Mouse (Mus musculus) heart, embryonic 12.5 days (tissue): Measurements from ENCODE around the gene Pth1r. TPM values are rescaled to one million over a fixed set of nuclear protein-coding genes. Genes with fewer than 3 reads are reported as not detected.
"Not testable (repeated sequence)": the region's sequence is repeated elsewhere in the genome, so short reads cannot be mapped to it uniquely, and the experiment has no call there.

Experiments used
- ATAC-seq: fragments of 200-750 bp; cut with Nextera tagmentation; 2 replicates; pipeline ENCODE4 v1.8.0; 2017; ENCODE audit warnings: moderate TSS enrichment, moderate library complexity; ENCODE audit not compliant: insufficient number of reproducible peaks, low FRiP score
- H3K27ac ChIP-seq: fragments of 300-500 bp; sonication (generic); 2 replicates; pipeline ENCODE4 v1.5.1; 2016; ENCODE audit warnings: mild to moderate bottlenecking, moderate library complexity; ENCODE audit not compliant: poor library complexity, severe bottlenecking
- H3K27me3 ChIP-seq: fragments of 300-500 bp; sonication (generic); replicated peaks from 2 replicates; pipeline ENCODE4 v1.6.1; 2016; ENCODE audit warnings: mild to moderate bottlenecking, moderate library complexity
- H3K36me3 ChIP-seq: fragments of 300-500 bp; sonication (generic); 2 replicates; pipeline ENCODE4 v1.6.1; 2016; ENCODE audit warnings: mild to moderate bottlenecking, moderate library complexity
- H3K4me1 ChIP-seq: fragments of 300-500 bp; sonication (generic); replicated peaks from 2 replicates; pipeline ENCODE4 v1.6.1; 2016; ENCODE audit warnings: mild to moderate bottlenecking
- H3K4me2 ChIP-seq: fragments of 300-500 bp; sonication (generic); 2 replicates; pipeline ENCODE4 v1.6.1; 2016; ENCODE audit warnings: mild to moderate bottlenecking, moderate library complexity
- H3K4me3 ChIP-seq: fragments of 300-500 bp; sonication (generic); 2 replicates; pipeline ENCODE4 v1.5.1; 2016; ENCODE audit warnings: mild to moderate bottlenecking
- H3K9ac ChIP-seq: fragments of 300-500 bp; sonication (generic); 2 replicates; pipeline ENCODE4 v1.6.1; 2016; ENCODE audit warnings: mild to moderate bottlenecking, moderate library complexity
- H3K9me3 ChIP-seq: fragments of 300-500 bp; sonication (generic); replicated peaks from 2 replicates; pipeline ENCODE4 v1.6.1; 2016; ENCODE audit warnings: mild to moderate bottlenecking, moderate library complexity
- WGBS: fragments of 180-500 bp; shearing (Covaris S2); methylation state at CpG from one replicate; pipeline ENCODE4 v1.1.7; 2016; 5-methylcytosine and 5-hydroxymethylcytosine counted together
- polyA plus RNA-seq: library from polyadenylated mRNA; unstranded; fragments of >200 nt; fragmentation: Nextera tagmentation; extraction: Ambion mirVana; gene quantifications from 2 replicates; pipeline ENCODE4 v1.2.1, GENCODE M21; 2016

Pth1r gene
- polyA plus RNA-seq, 1 experiment from 2014 or later = 45.8 TPM

- no peak overlapping the region for H3K4me2 ChIP-seq
- H3K36me3 ChIP-seq = peaks cover 24% of the 10 kb centered on the region
- no peak overlapping the region for H3K27ac ChIP-seq
- H3K9ac ChIP-seq = no peak overlapping the region
- H3K4me3 ChIP-seq = no peak overlapping the region
- H3K27me3 ChIP-seq = no peaks in the 10 kb centered on the region
- no peaks in the 10 kb centered on the region for H3K9me3 ChIP-seq
- H3K4me1 ChIP-seq = peaks cover 19% of the 10 kb centered on the region
- WGBS = 91% methylated on average over 5 of the region's 5 CpGs
- no peak for ATAC-seq
These were observed 50.5 kb downstream of the Pth1r start for GRCm38 (mm10) chr9:110696427-110696826.

GRCm38 (mm10) chr9:110695165-110695755 lies 51.7 kb downstream of the Pth1r start:
- WGBS = 76% methylated on average over 4 of the region's 4 CpGs
- Histone ChIP-seq H3K4me3 (no peak overlapping the region), H3K4me1 (peaks cover 19% of the 10 kb centered on the region), H3K9ac (0 out of 2 replicates have a peak overlapping the region, but pooled peaks have one; percentile 16), H3K4me2 (no peak overlapping the region), H3K9me3 (no peaks in the 10 kb centered on the region), H3K36me3 (peaks cover 18% of the 10 kb centered on the region), H3K27ac (no peak overlapping the region), H3K27me3 (no peaks in the 10 kb centered on the region)
- ATAC-seq = no peak

DNA sequence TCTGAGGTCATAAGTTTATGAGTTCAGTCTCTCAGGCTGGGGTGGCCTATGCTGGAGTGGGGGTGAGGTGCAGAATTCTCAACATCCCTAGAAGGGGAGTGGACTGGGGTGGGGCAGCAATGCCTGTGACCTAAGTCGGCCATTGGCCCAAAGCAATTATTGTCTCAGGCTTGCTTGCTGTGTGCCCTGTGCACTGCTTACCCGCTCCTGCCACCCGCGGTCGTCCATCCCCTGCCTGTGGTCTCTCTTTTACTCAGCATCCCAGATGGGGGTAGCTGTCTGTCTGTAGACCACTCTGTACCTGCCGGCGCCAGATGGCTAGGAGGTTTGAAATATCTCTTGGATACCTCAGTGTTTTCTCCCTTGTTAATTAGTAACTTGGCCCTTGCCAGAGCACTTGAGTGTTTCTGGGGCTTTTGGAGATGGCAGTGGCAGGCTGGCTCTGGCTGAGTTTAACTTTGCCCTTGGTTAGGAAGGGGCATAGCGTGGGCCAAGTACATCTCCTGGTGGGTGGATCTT lies 57.6 kb downstream of the Pth1r start:
- Histone ChIP-seq H3K27ac (no peak overlapping the region), H3K9ac (no peak overlapping the region), H3K4me2 (no peak overlapping the region), H3K27me3 (no peaks in the 10 kb centered on the region), H3K4me3 (no peak overlapping the region), H3K36me3 (peaks cover 11% of the 10 kb centered on the region), H3K9me3 (no peaks in the 10 kb centered on the region), H3K4me1 (peaks cover 30% of the 10 kb centered on the region)
- 91% methylated on average over 8 of the region's 8 CpGs for WGBS
- no peak for ATAC-seq

- peaks cover 44% of the 10 kb centered on the region for H3K4me1 ChIP-seq
- H3K9ac ChIP-seq = no peak overlapping the region
- H3K27ac ChIP-seq = no peak overlapping the region
- ATAC-seq = no peak
- no peak overlapping the region for H3K4me3 ChIP-seq
- WGBS = 91% methylated on average over 2 of the region's 2 CpGs
- no peaks in the 10 kb centered on the region for H3K27me3 ChIP-seq
- H3K36me3 ChIP-seq = peaks cover 6% of the 10 kb centered on the region; the same call in 1 of the 2 replicates
- H3K4me2 ChIP-seq = no peak overlapping the region
- H3K9me3 ChIP-seq = no peaks in the 10 kb centered on the region
These were observed 59.1 kb downstream of the Pth1r start for GRCm38 (mm10) chr9:110687846-110688245.

- H3K4me3 ChIP-seq = no peak overlapping the region
- H3K4me2 ChIP-seq = no peak overlapping the region
- no peak for ATAC-seq
- no peaks in the 10 kb centered on the region for H3K36me3 ChIP-seq
- no peak overlapping the region for H3K9ac ChIP-seq
- H3K4me1 ChIP-seq = peaks cover 48% of the 10 kb centered on the region
- 60% methylated on average over 5 of the region's 5 CpGs for WGBS
- no peaks in the 10 kb centered on the region for H3K27me3 ChIP-seq
- no peak overlapping the region for H3K27ac ChIP-seq
- H3K9me3 ChIP-seq = no peaks in the 10 kb centered on the region
These were observed 59.9 kb downstream of the Pth1r start for GRCm38 (mm10) chr9:110687061-110687460.

- no peak overlapping the region for H3K4me2 ChIP-seq
- H3K36me3 ChIP-seq = no peaks in the 10 kb centered on the region
- H3K4me1 ChIP-seq = peaks cover 53% of the 10 kb centered on the region
- ATAC-seq = no peak
- H3K27me3 ChIP-seq = no peaks in the 10 kb centered on the region
- no peak overlapping the region for H3K9ac ChIP-seq
- WGBS = 60% methylated on average over 3 of the region's 3 CpGs
- no peaks in the 10 kb centered on the region for H3K9me3 ChIP-seq
- no peak overlapping the region for H3K4me3 ChIP-seq
- no peak overlapping the region for H3K27ac ChIP-seq
These were observed 60.5 kb downstream of the Pth1r start for GRCm38 (mm10) chr9:110686472-110686871.

DNA sequence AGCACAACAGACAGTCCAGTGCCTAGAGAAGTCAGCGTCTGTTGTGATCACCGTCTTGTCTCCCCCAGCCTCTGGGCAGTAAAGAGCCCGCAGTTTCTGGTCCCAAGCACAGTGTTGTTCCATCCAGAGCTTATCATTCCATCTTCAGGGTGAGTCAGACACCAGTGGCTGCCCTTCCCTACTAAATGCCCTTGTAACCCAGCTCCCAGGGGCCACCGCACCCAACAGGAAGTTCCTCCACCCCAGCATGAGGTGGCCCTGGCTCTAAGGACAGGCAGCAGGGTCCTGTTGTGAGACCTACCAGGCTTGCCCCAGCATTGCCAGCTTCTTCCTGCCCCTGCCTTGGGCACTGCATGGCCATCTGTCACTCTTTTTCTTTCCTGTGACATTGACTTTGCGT lies 61.4 kb downstream of the Pth1r start:
- Histone ChIP-seq H3K27ac (peak overlapping the region; percentile 94), H3K4me1 (peaks cover 59% of the 10 kb centered on the region), H3K27me3 (no peaks in the 10 kb centered on the region), H3K9ac (no peak overlapping the region), H3K4me2 (no peak overlapping the region), H3K36me3 (no peaks in the 10 kb centered on the region), H3K4me3 (no peak overlapping the region), H3K9me3 (no peaks in the 10 kb centered on the region)
- 73% methylated on average over 5 of the region's 5 CpGs for WGBS
- ATAC-seq = no peak

DNA sequence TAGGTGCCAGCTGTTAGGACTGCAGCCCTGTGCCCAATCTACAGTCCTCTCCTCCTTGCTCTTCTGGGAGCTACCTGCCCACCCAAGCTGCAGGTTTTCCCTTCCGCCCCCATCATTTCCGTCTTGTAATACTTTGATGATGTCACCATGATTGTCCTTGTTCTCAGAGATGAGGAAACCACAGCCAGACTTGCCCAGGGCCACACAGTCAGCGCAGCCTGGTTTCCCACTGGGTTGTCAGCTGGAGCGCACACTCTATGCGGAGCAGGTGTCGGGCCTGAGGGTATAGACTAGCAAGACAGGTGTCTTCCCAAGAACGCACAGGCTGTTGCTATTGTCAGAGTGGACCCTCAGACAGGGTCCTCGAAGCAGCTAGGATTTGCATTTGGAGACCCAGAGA lies 61.8 kb downstream of the Pth1r start:
- no peak overlapping the region for H3K4me3 ChIP-seq
- H3K4me2 ChIP-seq = no peak overlapping the region
- peaks cover 59% of the 10 kb centered on the region for H3K4me1 ChIP-seq
- H3K27ac ChIP-seq = peak overlapping the region; percentile 94
- peaks cover under 1% of the 10 kb centered on the region; the same call in 1 of the 2 replicates for H3K36me3 ChIP-seq
- no peak overlapping the region for H3K9ac ChIP-seq
- H3K27me3 ChIP-seq = no peaks in the 10 kb centered on the region
- no peaks in the 10 kb centered on the region for H3K9me3 ChIP-seq
- WGBS = 90% methylated on average over 8 of the region's 8 CpGs
- ATAC-seq = no peak

DNA sequence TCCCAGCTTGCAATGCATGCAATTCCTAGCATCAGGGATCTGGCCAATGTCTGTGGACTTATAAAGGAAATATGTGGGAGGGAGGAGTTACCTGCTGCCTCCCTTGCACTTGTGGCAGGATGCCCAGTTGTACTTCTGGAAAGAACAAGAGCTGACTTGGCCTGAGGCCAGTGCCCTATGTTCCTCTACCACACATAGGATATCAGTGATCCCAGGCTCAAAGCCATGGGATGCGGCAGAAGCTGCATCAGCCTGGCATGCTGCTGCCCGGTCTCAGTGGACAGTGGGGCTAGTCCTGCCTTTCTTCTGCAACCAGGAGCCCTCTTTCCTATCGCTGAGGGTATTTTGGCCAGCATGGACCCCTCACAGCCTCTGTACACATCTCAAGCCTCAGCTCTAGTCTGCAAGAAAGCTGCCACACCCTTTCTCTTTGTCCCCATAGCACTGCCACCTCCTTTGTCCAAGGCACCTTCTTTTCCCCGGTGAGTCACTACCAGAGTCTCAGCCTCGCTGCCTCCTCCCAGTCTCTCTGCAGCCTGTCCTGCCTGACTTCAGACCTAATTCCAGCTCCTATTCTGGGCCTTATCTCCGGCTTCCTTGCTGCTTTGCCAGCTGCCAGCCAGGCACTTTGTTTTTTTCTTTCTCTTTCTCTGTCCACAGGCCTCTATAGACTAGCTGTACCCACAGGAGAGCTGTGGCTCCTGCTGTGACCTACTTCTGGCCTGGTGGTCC lies 62.7 kb downstream of the Pth1r start:
- H3K9ac ChIP-seq = peak overlapping the region; percentile 55

GRCm38 (mm10) chr9:110683574-110684099 lies 63.3 kb downstream of the Pth1r start:
- Histone ChIP-seq H3K27me3 (no peaks in the 10 kb centered on the region), H3K4me2 (peak overlapping the region; percentile 50), H3K36me3 (peaks cover 5% of the 10 kb centered on the region; the same call in 1 of the 2 replicates), H3K9me3 (no peaks in the 10 kb centered on the region), H3K4me1 (peaks cover 68% of the 10 kb centered on the region), H3K4me3 (no peak overlapping the region), H3K27ac (peak overlapping the region; percentile 94), H3K9ac (peak overlapping the region; percentile 55)
- 38% methylated on average over 4 of the region's 4 CpGs for WGBS
- ATAC-seq = peak; percentile 18

More for the DNA sequence above, 62.7 kb downstream of the Pth1r start:
- Histone ChIP-seq H3K9me3 (no peaks in the 10 kb centered on the region), H3K4me2 (peak overlapping the region; percentile 50), H3K4me3 (no peak overlapping the region), H3K4me1 (peaks cover 61% of the 10 kb centered on the region), H3K27me3 (no peaks in the 10 kb centered on the region), H3K27ac (peak overlapping the region; percentile 94), H3K36me3 (peaks cover 5% of the 10 kb centered on the region; the same call in 1 of the 2 replicates)
- ATAC-seq = peak; percentile 73
- 28% methylated on average over 6 of the region's 6 CpGs for WGBS

DNA sequence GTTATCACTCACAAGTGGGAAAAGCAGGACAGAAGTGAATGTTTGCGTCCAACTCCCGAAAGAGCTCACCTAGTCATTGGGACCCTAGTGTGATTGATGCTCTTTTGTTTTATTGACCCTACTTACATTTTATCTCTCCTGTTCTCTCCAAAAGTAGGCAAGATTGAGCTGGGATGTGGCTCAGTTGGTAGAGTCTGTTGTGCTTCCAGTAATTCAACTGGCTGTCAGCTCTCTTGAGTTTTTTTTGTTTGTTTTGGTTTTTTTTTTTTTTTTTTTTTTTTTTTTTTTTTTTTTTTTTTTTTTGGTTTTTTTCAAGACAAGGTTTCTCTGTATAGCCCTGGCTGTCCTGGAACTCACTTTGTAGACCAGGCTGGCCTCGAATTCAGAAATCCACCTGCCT lies 64.2 kb downstream of the Pth1r start:
- not testable (repeated sequence) for H3K4me3 ChIP-seq, H3K9ac ChIP-seq, H3K9me3 ChIP-seq, H3K36me3 ChIP-seq, H3K4me2 ChIP-seq, H3K27ac ChIP-seq, ATAC-seq, H3K27me3 ChIP-seq
- peaks cover 77% of the 10 kb centered on the region for H3K4me1 ChIP-seq
- 81% methylated on average over 3 of the region's 3 CpGs for WGBS
